Mouse (Mus musculus) central nervous system, embryonic 14 days (tissue): ENCODE results near the gene Slc6a16. TPM values are rescaled to one million over a fixed set of nuclear protein-coding genes. Genes with fewer than 3 reads are reported as not detected.

Experiments
- polyA plus RNA-seq: library from polyadenylated mRNA; depleted of rRNA; stranded (reverse); fragments of >200 nt; gene quantifications from 2 replicates; pipeline ENCODE4 v1.2.3, GENCODE M21; 2012; rRNA removed

Gene Slc6a16
- 0.61 and 0.96 TPM in 2 replicates for polyA plus RNA-seq

GRCm38 (mm10) chr7:45240633-45241388 is at the start of gene Slc6a16:
Gene Slc6a16 (plus strand): TSS chr7:45241085.

GRCm38 (mm10) chr7:45204380-45205143 is 36.3 kb upstream of the Slc6a16 start, which contains the start of gene Ccdc155:
Gene Ccdc155 (minus strand): TSS chr7:45204892.

GRCm38 (mm10) chr7:45211851-45212251 is 29.0 kb upstream of the Slc6a16 start, which contains the start of gene Dkkl1:
Gene Dkkl1 (minus strand): TSS chr7:45212147.

GRCm38 (mm10) chr7:45215673-45216441 is 25.0 kb upstream of the Slc6a16 start, which contains the start of gene Tead2:
Gene Tead2 (plus strand): TSS chr7:45215753.

GRCm38 (mm10) chr7:45238723-45239496 is 2.0 kb upstream of the Slc6a16 start, which contains the start of gene Cd37:
Gene Cd37 (minus strand): TSS chr7:45239115.

GRCm38 (mm10) chr7:45277136-45277760 is 36.4 kb downstream of the Slc6a16 start, which contains the start of gene Slc6a21:
Gene Slc6a21 (plus strand): TSS chr7:45277513.

Other genes starting within 250 kb of the Slc6a16 start
- gene Irf3, start 243.4 kb upstream of the Slc6a16 start, polyA plus RNA-seq = 131 and 137 TPM in 2 replicates
- gene Bcl2l12, start 242.4 kb upstream of the Slc6a16 start, polyA plus RNA-seq = 31.9 and 33.7 TPM in 2 replicates
- 117 and 120 TPM in 2 replicates for gene Scaf1, start 224.7 kb upstream of the Slc6a16 start, polyA plus RNA-seq
- gene Rras, start 223.1 kb upstream of the Slc6a16 start, polyA plus RNA-seq = 18.7 and 27.8 TPM in 2 replicates
- 19.6 and 25.2 TPM in 2 replicates for gene Prr12, start 188.2 kb upstream of the Slc6a16 start, polyA plus RNA-seq
- gene Nosip, start 178.7 kb upstream of the Slc6a16 start, polyA plus RNA-seq = 88.9 and 93.3 TPM in 2 replicates
- gene Prrg2, start 178.4 kb upstream of the Slc6a16 start, polyA plus RNA-seq = 24.3 and 28.4 TPM in 2 replicates
- gene Rcn3, start 148.9 kb upstream of the Slc6a16 start, polyA plus RNA-seq = 110 and 224 TPM in 2 replicates
- 15.9 and 27.0 TPM in 2 replicates for gene Fcgrt, start 137.2 kb upstream of the Slc6a16 start, polyA plus RNA-seq
- 611 and 637 TPM in 2 replicates for gene Rps11, start 116.6 kb upstream of the Slc6a16 start, polyA plus RNA-seq
- gene Rpl13a, start 112.3 kb upstream of the Slc6a16 start, polyA plus RNA-seq = 2,227 and 2,905 TPM in 2 replicates
- 0.25 TPM in 2 replicates for gene Gm45713, start 104.9 kb upstream of the Slc6a16 start, polyA plus RNA-seq
- 7.7 and 10.8 TPM in 2 replicates for gene Flt3l, start 104.7 kb upstream of the Slc6a16 start, polyA plus RNA-seq
- gene Pih1d1, start 86.8 kb upstream of the Slc6a16 start, polyA plus RNA-seq = 129 and 134 TPM in 2 replicates
- gene Aldh16a1, start 86.5 kb upstream of the Slc6a16 start, polyA plus RNA-seq = 31.8 and 33.0 TPM in 2 replicates
- 12.2 and 25.0 TPM in 2 replicates for gene Slc17a7, start 77.1 kb upstream of the Slc6a16 start, polyA plus RNA-seq
- 0.05 and 0.21 TPM in 2 replicates for gene Gfy, start 61.5 kb upstream of the Slc6a16 start, polyA plus RNA-seq
- gene Pth2, start 60.1 kb upstream of the Slc6a16 start, polyA plus RNA-seq = 0.20 and 0.23 TPM in 2 replicates
- 0.88 and 1.1 TPM in 2 replicates for gene Ccdc155, start 36.2 kb upstream of the Slc6a16 start, polyA plus RNA-seq
- gene Dkkl1, start 28.9 kb upstream of the Slc6a16 start, polyA plus RNA-seq = 2.0 and 3.2 TPM in 2 replicates
- gene Tead2, start 25.3 kb upstream of the Slc6a16 start, polyA plus RNA-seq = 257 and 271 TPM in 2 replicates
- gene Cd37, start 2.0 kb upstream of the Slc6a16 start, polyA plus RNA-seq = 1.6 and 1.8 TPM in 2 replicates
- gene Slc6a21, start 36.4 kb downstream of the Slc6a16 start, polyA plus RNA-seq = not detected in 2 replicates
- 16.8 and 23.9 TPM in 2 replicates for gene Trpm4, start 92.7 kb downstream of the Slc6a16 start, polyA plus RNA-seq
- gene Hrc, start 94.2 kb downstream of the Slc6a16 start, polyA plus RNA-seq = 1.1 and 3.8 TPM in 2 replicates
- 44.2 and 45.9 TPM in 2 replicates for gene Ppfia3, start 125.9 kb downstream of the Slc6a16 start, polyA plus RNA-seq
- gene Lin7b, start 129.5 kb downstream of the Slc6a16 start, polyA plus RNA-seq = 14.4 and 15.8 TPM in 2 replicates
- 864 and 911 TPM in 2 replicates for gene Snrnp70, start 154.7 kb downstream of the Slc6a16 start, polyA plus RNA-seq
- not detected in 2 replicates for gene Kcna7, start 164.6 kb downstream of the Slc6a16 start, polyA plus RNA-seq
- 0.10 and 0.91 TPM in 2 replicates for gene Ntf5, start 172.6 kb downstream of the Slc6a16 start, polyA plus RNA-seq
- 1.1 and 1.3 TPM in 2 replicates for gene Lhb, start 179.7 kb downstream of the Slc6a16 start, polyA plus RNA-seq
- 22.6 and 27.0 TPM in 2 replicates for gene Gys1, start 193.8 kb downstream of the Slc6a16 start, polyA plus RNA-seq
- 139 and 159 TPM in 2 replicates for gene Ruvbl2, start 197.0 kb downstream of the Slc6a16 start, polyA plus RNA-seq
- gene Ftl1, start 218.8 kb downstream of the Slc6a16 start, polyA plus RNA-seq = 1,642 and 1,691 TPM in 2 replicates
- 196 and 200 TPM in 2 replicates for gene Bax, start 225.8 kb downstream of the Slc6a16 start, polyA plus RNA-seq
- 0.12 and 0.45 TPM in 2 replicates for gene Tulp2, start 240.8 kb downstream of the Slc6a16 start, polyA plus RNA-seq
- gene Gm45808, start 245.7 kb downstream of the Slc6a16 start, polyA plus RNA-seq = 0.16 TPM in 1 of 2 replicates, not detected in the other
- 2.2 and 2.7 TPM in 2 replicates for gene Dhdh, start 247.7 kb downstream of the Slc6a16 start, polyA plus RNA-seq